Mouse (Mus musculus) heart, embryonic 14.5 days (tissue): Measurements from ENCODE around the gene Zcchc7. TPM values are rescaled to one million over a fixed set of nuclear protein-coding genes. Genes with fewer than 3 reads are reported as not detected.
"Not testable (repeated sequence)": the region's sequence is repeated elsewhere in the genome, so short reads cannot be mapped to it uniquely, and the experiment has no call there.

Source experiments
- ATAC-seq: fragments of 200-750 bp; cut with Nextera tagmentation; 2 replicates; pipeline ENCODE4 v1.8.0; 2017; ENCODE audit warnings: low read depth, moderate TSS enrichment; ENCODE audit not compliant: insufficient number of reproducible peaks, insufficient read depth, low FRiP score
- H3K27ac ChIP-seq, 2 experiments: fragments of 200-500 bp in 1 of 2; fragments of 300-500 bp in 1 of 2; sonication (generic) in 1 of 2; replicated peaks in 1 of 2; 2 replicates each; pipeline ENCODE4 v1.5.1; 2012 to 2014; ENCODE audit warnings: low read depth in 2 of 2, low read length in 2 of 2, control low read depth in 1 of 2, mild to moderate bottlenecking in 1 of 2, mixed read lengths in 1 of 2; ENCODE audit not compliant: control insufficient read depth in 1 of 2, insufficient read depth in 1 of 2
- H3K27me3 ChIP-seq: fragments of 300-500 bp; sonication (generic); 2 replicates; pipeline ENCODE4 v1.6.1; 2014; ENCODE audit warnings: mild to moderate bottlenecking, low read length, control low read depth; ENCODE audit not compliant: control insufficient read depth, insufficient read depth
- H3K36me3 ChIP-seq: fragments of 300-500 bp; sonication (generic); 2 replicates; pipeline ENCODE4 v1.6.1; 2014; ENCODE audit warnings: mild to moderate bottlenecking, control low read depth, low read length, mixed read lengths; ENCODE audit not compliant: control insufficient read depth, insufficient read depth
- H3K4me1 ChIP-seq, 2 experiments: fragments of 200-500 bp in 1 of 2; fragments of 300-500 bp in 1 of 2; sonication (generic) in 1 of 2; 2 replicates each; pipeline ENCODE4 v1.6.1; 2012 to 2014; ENCODE audit warnings: low read length in 2 of 2, control low read depth in 1 of 2, mixed read lengths in 1 of 2; ENCODE audit not compliant: control insufficient read depth in 2 of 2, insufficient read depth in 2 of 2
- H3K4me2 ChIP-seq: fragments of 300-500 bp; sonication (generic); 2 replicates; pipeline ENCODE4 v1.6.1; 2014; ENCODE audit warnings: mild to moderate bottlenecking, low read length
- H3K4me3 ChIP-seq, 2 experiments: fragments of 200-500 bp in 1 of 2; fragments of 300-500 bp in 1 of 2; sonication (generic) in 1 of 2; 2 replicates each; pipeline ENCODE4 v1.5.1; 2012 to 2014; ENCODE audit warnings: low read length in 2 of 2, mild to moderate bottlenecking in 2 of 2, control low read depth in 1 of 2, low read depth in 1 of 2, moderate library complexity in 1 of 2; ENCODE audit not compliant: control insufficient read depth in 1 of 2, insufficient read depth in 1 of 2
- H3K9ac ChIP-seq: fragments of 300-500 bp; sonication (generic); 2 replicates; pipeline ENCODE4 v1.6.1; 2014; ENCODE audit warnings: mild to moderate bottlenecking, low read length
- H3K9me3 ChIP-seq: fragments of 300-500 bp; sonication (generic); 2 replicates; pipeline ENCODE4 v1.6.1; 2016; ENCODE audit warnings: low read length, control low read depth; ENCODE audit not compliant: control insufficient read depth
- WGBS: fragments of 180-500 bp; shearing (Covaris S2); extraction: QIAGEN DNeasy Blood & Tissue Kit; methylation state at CpG from one replicate; pipeline ENCODE4 v1.1.7; 2014; 5-methylcytosine and 5-hydroxymethylcytosine counted together
- polyA plus RNA-seq: library from polyadenylated mRNA; unstranded; fragments of >200 nt; fragmentation: Nextera tagmentation; extraction: Ambion mirVana; gene quantifications from 2 replicates; pipeline ENCODE4 v1.2.1, GENCODE M21; 2014

Gene Zcchc7
- polyA plus RNA-seq, 1 experiment from 2014 or later: 24.9 TPM

GRCm38 (mm10) chr4:44717676-44718075, 38.0 kb upstream of the Zcchc7 start:
- H3K36me3 ChIP-seq: no peaks in the 10 kb centered on the region
- 67% methylated on average over 3 of the region's 3 CpGs for WGBS
- peaks cover 68% of the 10 kb centered on the region for H3K27me3 ChIP-seq
- H3K9ac ChIP-seq: no peak overlapping the region
- H3K27ac ChIP-seq: no peak overlapping the region
- H3K4me2 ChIP-seq: no peak overlapping the region
- no peaks in the 10 kb centered on the region for H3K9me3 ChIP-seq
- ATAC-seq: no peak
- H3K4me1 ChIP-seq: peaks cover 0 to 3% of the 10 kb centered on the region in 2 experiments; a peak in 2 of 4 replicates
- H3K4me3 ChIP-seq: no peak overlapping the region

- H3K36me3 ChIP-seq: no peaks in the 10 kb centered on the region
- H3K9me3 ChIP-seq: no peaks in the 10 kb centered on the region
- peaks cover 44% of the 10 kb centered on the region for H3K27me3 ChIP-seq
- WGBS: 79% methylated on average over 8 of the region's 8 CpGs
- H3K27ac ChIP-seq: no peak overlapping the region
- H3K4me2 ChIP-seq: no peak overlapping the region
- no peak for ATAC-seq
- H3K4me1 ChIP-seq: no peaks in the 10 kb centered on the region
- H3K4me3 ChIP-seq: no peak overlapping the region
- no peak overlapping the region for H3K9ac ChIP-seq
Measured at GRCm38 (mm10) chr4:44720046-44720445, 35.6 kb upstream of the Zcchc7 start.

GRCm38 (mm10) chr4:44721237-44721636, 34.4 kb upstream of the Zcchc7 start:
- WGBS: 76% methylated on average over 4 of the region's 4 CpGs
- Histone ChIP-seq H3K27me3 (peaks cover 36% of the 10 kb centered on the region), H3K4me3 (no peak overlapping the region), H3K9ac (no peak overlapping the region), H3K27ac (no peak overlapping the region), H3K36me3 (no peaks in the 10 kb centered on the region), H3K4me1 (no peaks in the 10 kb centered on the region), H3K9me3 (no peaks in the 10 kb centered on the region), H3K4me2 (no peak overlapping the region)
- ATAC-seq: no peak

- no peak overlapping the region for H3K27ac ChIP-seq
- no peaks in the 10 kb centered on the region for H3K27me3 ChIP-seq
- 0 out of 2 replicates have a peak, but pooled peaks cover 6% of the 10 kb centered on the region for H3K9me3 ChIP-seq
- H3K9ac ChIP-seq: no peak overlapping the region
- 46% methylated on average over 1 of the region's 1 CpGs for WGBS
- H3K36me3 ChIP-seq: no peaks in the 10 kb centered on the region
- no peak for ATAC-seq
- H3K4me2 ChIP-seq: no peak overlapping the region
- H3K4me1 ChIP-seq: no peaks in the 10 kb centered on the region
- no peak overlapping the region for H3K4me3 ChIP-seq
Measured at GRCm38 (mm10) chr4:44740471-44740870, 15.2 kb upstream of the Zcchc7 start.

- peak overlapping the region; percentile 95 for H3K9ac ChIP-seq
- no peaks in the 10 kb centered on the region for H3K27me3 ChIP-seq
- H3K27ac ChIP-seq: peak overlapping the region; percentile 86 to 88
- WGBS: under 1% methylated on average over 60 of the region's 60 CpGs
- peak overlapping the region; percentile 91 to 92 for H3K4me3 ChIP-seq
- peak; percentile 97 for ATAC-seq
- H3K9me3 ChIP-seq: no peaks in the 10 kb centered on the region
- no peaks in the 10 kb centered on the region for H3K4me1 ChIP-seq
- no peaks in the 10 kb centered on the region for H3K36me3 ChIP-seq
- peak overlapping the region; percentile 68 for H3K4me2 ChIP-seq
Measured at GRCm38 (mm10) chr4:44756134-44756951, 666 bp downstream of the Zcchc7 start.

GRCm38 (mm10) chr4:44757131-44757530, 1.5 kb downstream of the Zcchc7 start:
- not testable (repeated sequence) for ATAC-seq, H3K4me1 ChIP-seq

GRCm38 (mm10) chr4:44774890-44775289, 19.2 kb downstream of the Zcchc7 start:
- ATAC-seq: no peak
- H3K4me3 ChIP-seq: no peak overlapping the region
- H3K27me3 ChIP-seq: no peaks in the 10 kb centered on the region
- 88% methylated on average over 3 of the region's 3 CpGs for WGBS
- H3K9me3 ChIP-seq: no peaks in the 10 kb centered on the region
- H3K9ac ChIP-seq: no peak overlapping the region
- peaks cover 9% of the 10 kb centered on the region for H3K36me3 ChIP-seq
- 0 out of 4 replicates have a peak, but pooled peaks cover 0 to 2% of the 10 kb centered on the region in 2 experiments for H3K4me1 ChIP-seq
- H3K4me2 ChIP-seq: no peak overlapping the region
- H3K27ac ChIP-seq: no peak overlapping the region

More at GRCm38 (mm10) chr4:44757131-44757530, 1.5 kb downstream of the Zcchc7 start:
- 6% methylated on average over 10 of the region's 10 CpGs for WGBS
- Histone ChIP-seq H3K4me2 (peak overlapping the region; percentile 68), H3K4me3 (peak overlapping the region; percentile 91 to 92), H3K27ac (peak overlapping the region; percentile 86 to 88), H3K9ac (peak overlapping the region; percentile 95)
- H3K9me3 ChIP-seq, H3K36me3 ChIP-seq, H3K27me3 ChIP-seq: not testable (repeated sequence)
